Mouse (Mus musculus): ENCODE measurements at regions not wholly inside any gene's neighbourhood (a gene's known extent, or its start where the extent isn't known, plus 50 kb on each side); places are given as distances from the start of the nearest gene placed in this dataset.

GRCm38 (mm10) chr19:15647313-15647712 is 299.8 kb downstream of the Psat1 start:
- no peak for DNase-seq

GRCm38 (mm10) chr19:15644786-15645185 is 302.4 kb downstream of the Psat1 start:
- DNase-seq: no peak

- peak; percentile 9 for DNase-seq
Measured at GRCm38 (mm10) chr19:15617233-15617915, 329.8 kb downstream of the Psat1 start.

- no peak for DNase-seq
Measured at GRCm38 (mm10) chr19:15614648-15615561, 332.2 kb downstream of the Psat1 start.

- DNase-seq: no peak
Measured at GRCm38 (mm10) chr19:15611137-15611758, 335.9 kb downstream of the Psat1 start.

GRCm38 (mm10) chr19:15606440-15606839 is 340.7 kb downstream of the Psat1 start:
- DNase-seq: no peak

- no peak for DNase-seq
Measured at GRCm38 (mm10) chr19:15592821-15593220, 354.3 kb downstream of the Psat1 start.

- DNase-seq: no peak
Measured at GRCm38 (mm10) chr19:15583782-15584693, 363.1 kb downstream of the Psat1 start.

GRCm38 (mm10) chr19:15583106-15583781 is 363.9 kb downstream of the Psat1 start:
- no peak for DNase-seq

- no peak for DNase-seq
Measured at GRCm38 (mm10) chr19:15571204-15571603, 375.9 kb downstream of the Psat1 start.

GRCm38 (mm10) chr19:15561511-15561910 is 385.6 kb downstream of the Psat1 start:
- no peak for DNase-seq

- no peak for DNase-seq
Measured at GRCm38 (mm10) chr19:15553953-15554352, 393.2 kb downstream of the Psat1 start.

GRCm38 (mm10) chr19:15517853-15518252 is 429.3 kb downstream of the Psat1 start:
- DNase-seq: no peak

- DNase-seq: no peak
Measured at GRCm38 (mm10) chr19:15516566-15517305, 430.4 kb downstream of the Psat1 start.

GRCm38 (mm10) chr19:15513197-15513596 is 433.9 kb downstream of the Psat1 start:
- no peak for DNase-seq

GRCm38 (mm10) chr19:15510395-15510794 is 436.7 kb downstream of the Psat1 start:
- DNase-seq: no peak

- no peak for DNase-seq
Measured at GRCm38 (mm10) chr19:15502985-15503354, 444.2 kb downstream of the Psat1 start.

GRCm38 (mm10) chr19:15502315-15502984 is 444.7 kb downstream of the Psat1 start:
- no peak for DNase-seq

GRCm38 (mm10) chr19:15495532-15495931 is 451.6 kb downstream of the Psat1 start:
- DNase-seq: no peak

- no peak for DNase-seq
Measured at GRCm38 (mm10) chr19:15487576-15487975, 459.6 kb downstream of the Psat1 start.

GRCm38 (mm10) chr19:15481605-15482004 is 465.5 kb downstream of the Psat1 start:
- DNase-seq: no peak

All from lung, adult 18-20 months (tissue).